Mouse (Mus musculus): Measurements from ENCODE around the gene Astn1.

The Astn1 gene

GRCm38 (mm10) chr1:158740161-158740766 is 378.2 kb downstream of the Astn1 start:
- no peak for DNase-seq (ENCODE audit: low spot score in 2 of 2)

GRCm38 (mm10) chr1:158740949-158741348 is 378.9 kb downstream of the Astn1 start:
- no peak for DNase-seq (ENCODE audit: low spot score in 2 of 2)

Data from natural killer cell, adult 2 months (primary cell).